Comparison of ENCODE assay signal across 11 mouse cellular contexts in the genomic region with DNA sequence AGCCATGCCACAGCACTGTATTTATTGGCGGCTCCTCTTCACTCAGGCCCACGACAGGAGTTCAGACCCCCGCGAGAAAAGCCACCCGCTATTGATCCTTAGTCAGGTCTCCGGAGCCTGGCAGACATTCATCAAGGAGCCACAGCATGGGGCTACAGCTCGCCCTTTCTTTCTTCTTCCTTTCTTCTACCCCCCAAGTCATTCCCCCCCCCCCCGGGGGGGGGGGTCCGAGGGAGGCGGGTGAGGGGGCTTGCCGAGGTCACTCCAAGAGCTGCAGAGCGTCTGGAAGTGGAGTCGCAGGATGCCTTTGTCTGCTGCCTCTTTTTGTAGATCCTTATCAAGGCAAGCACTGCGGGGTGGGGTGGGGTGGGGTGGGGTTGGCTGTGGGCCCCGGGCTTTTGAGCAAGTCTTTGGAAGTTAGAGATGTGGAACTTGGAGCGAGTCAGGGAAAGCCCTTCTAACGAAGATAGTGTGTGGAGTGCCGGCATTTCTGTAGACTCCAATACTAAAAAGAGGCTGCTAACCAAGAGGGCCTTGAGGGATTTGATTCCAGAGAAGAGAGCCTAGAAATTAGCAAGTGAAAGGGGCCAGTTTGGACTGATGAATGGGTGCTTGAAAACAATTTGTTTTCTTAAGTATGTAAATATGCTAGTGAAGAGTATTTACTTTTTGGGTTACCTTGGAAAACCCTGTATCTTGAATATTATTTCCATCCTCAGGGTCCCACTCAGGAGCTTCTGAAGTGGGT.
A peak's percentile ranks its signal among the peaks of the same experiment; 100 is the strongest.
DNase-seq lines count a peak whose midpoint lies in the region; ATAC-seq and TF ChIP-seq lines count a peak whose summit lies in the region.
"Had no signal": no experiment of that assay in that cellular context is flagged by ENCODE, and none has a peak within 500 bp of the region (broad histone marks: within the 10 kb centered on the region; RNA-seq: fewer than 3 reads in every experiment).

No protein-coding gene starts in this region.

- no peaks in the 10 kb centered on the region for H3K27me3 ChIP-seq in kidney, postnatal 0 days (ENCODE audit: insufficient read depth, low read length)
- no peaks in the 10 kb centered on the region for H3K27me3 ChIP-seq in forebrain, embryonic 13.5 days

- peak; percentile 58 for DNase-seq in embryo, embryonic 10.5 days (ENCODE audit: low spot score)
- DNase-seq in embryo, embryonic 10 days (ENCODE audit: low spot score) = no peak
- DNase-seq in kidney, postnatal 0 days (ENCODE audit: low spot score) = peak; percentile 18
- no peak for DNase-seq in kidney, postnatal 25 days
- DNase-seq in neural tube, embryonic 10.5 days (ENCODE audit: extremely low spot score, low spot score) = peak; percentile 59
- DNase-seq in frontal cortex, postnatal 10 days (ENCODE audit: low spot score in 2 of 2) = no peak
- DNase-seq in urinary bladder, adult 18-20 months (ENCODE audit: low spot score in 2 of 2) = no peak
- DNase-seq: adrenal gland, postnatal 36 days; kidney, adult 2 months; lung, postnatal 4 days had no signal

- peaks cover 14% of the 10 kb centered on the region for H3K4me1 ChIP-seq in kidney, postnatal 0 days (replicated peaks; ENCODE audit: insufficient read depth, low read length)
- peaks cover 77% of the 10 kb centered on the region for H3K4me1 ChIP-seq in forebrain, embryonic 13.5 days

- no peak for TF ChIP-seq CTCF in kidney, postnatal 0 days (IDR thresholded peaks at IDR 0.05; ENCODE audit: low read depth)

- H3K9ac ChIP-seq in kidney, postnatal 0 days (ENCODE audit: low read depth, low read length) = no peak overlapping the region
- H3K9ac ChIP-seq in forebrain, embryonic 13.5 days = no peak overlapping the region

- H3K27ac ChIP-seq in kidney, postnatal 0 days = no peak overlapping the region
- peak overlapping the region; percentile 31 for H3K27ac ChIP-seq in forebrain, embryonic 13.5 days

- 18% methylated on average over 18 of the region's 18 CpGs for WGBS in kidney, postnatal 0 days
- under 1% methylated on average over 17 of the region's 18 CpGs for WGBS in forebrain, embryonic 13.5 days

- no peaks in the 10 kb centered on the region for H3K9me3 ChIP-seq in kidney, postnatal 0 days (replicated peaks; ENCODE audit: low read length)
- H3K9me3 ChIP-seq in forebrain, embryonic 13.5 days (replicated peaks) = no peaks in the 10 kb centered on the region

- H3K4me3 ChIP-seq in kidney, postnatal 0 days (replicated peaks; ENCODE audit: low read depth, low read length) = no peak overlapping the region
- H3K4me3 ChIP-seq in forebrain, embryonic 13.5 days = no peak overlapping the region

- no peaks in the 10 kb centered on the region for H3K36me3 ChIP-seq in kidney, postnatal 0 days (ENCODE audit: insufficient read depth, low read length)
- peaks cover 9% of the 10 kb centered on the region for H3K36me3 ChIP-seq in forebrain, embryonic 13.5 days (ENCODE audit: poor library complexity, severe bottlenecking)

- no peak overlapping the region for H3K4me2 ChIP-seq in kidney, postnatal 0 days (ENCODE audit: low read length)
- peak overlapping the region; percentile 26 for H3K4me2 ChIP-seq in forebrain, embryonic 13.5 days

- ATAC-seq in kidney, postnatal 0 days (replicated peaks; ENCODE audit: low FRiP score, low read depth) = no peak
- no peak for ATAC-seq in forebrain, embryonic 13.5 days

Comparison
In these comparisons a context has a peak if more than half of its experiments do, and no peak if none do; other contexts are left out.
1. DNase-seq: peak in embryo, embryonic 10.5 days (single experiment), kidney, postnatal 0 days (single experiment) and neural tube, embryonic 10.5 days (single experiment); none in embryo, embryonic 10 days (single experiment), kidney, postnatal 25 days (0 of 2), frontal cortex, postnatal 10 days (0 of 2) and urinary bladder, adult 18-20 months (0 of 2).